Mouse (Mus musculus) embryonic facial prominence, embryonic 13.5 days (tissue): ENCODE results near the gene Pacsin2. TPM values are rescaled to one million over a fixed set of nuclear protein-coding genes. Genes with fewer than 3 reads are reported as not detected.

Source experiments
- ATAC-seq: fragments of 200-750 bp; cut with Nextera tagmentation; 2 replicates; pipeline ENCODE4 v1.8.0; 2017; ENCODE audit warnings: low read depth; ENCODE audit not compliant: insufficient number of reproducible peaks, insufficient read depth, low FRiP score, low TSS enrichment
- H3K27ac ChIP-seq: fragments of 300-500 bp; sonication (generic); 2 replicates; pipeline ENCODE4 v1.5.1; 2015; ENCODE audit warnings: moderate library complexity, mild to moderate bottlenecking, inconsistent platforms
- H3K27me3 ChIP-seq: fragments of 300-500 bp; sonication (generic); 2 replicates; pipeline ENCODE4 v1.6.1; 2015; ENCODE audit warnings: mild to moderate bottlenecking, inconsistent platforms
- H3K36me3 ChIP-seq: fragments of 300-500 bp; sonication (generic); 2 replicates; pipeline ENCODE4 v1.6.1; 2015; ENCODE audit warnings: mild to moderate bottlenecking, inconsistent platforms
- H3K4me1 ChIP-seq: fragments of 300-500 bp; sonication (generic); 2 replicates; pipeline ENCODE4 v1.6.1; 2015; ENCODE audit warnings: inconsistent platforms
- H3K4me2 ChIP-seq: fragments of 300-500 bp; sonication (generic); 2 replicates; pipeline ENCODE4 v1.6.1; 2015; ENCODE audit warnings: moderate library complexity, mild to moderate bottlenecking, inconsistent platforms
- H3K4me3 ChIP-seq: fragments of 300-500 bp; sonication (generic); 2 replicates; pipeline ENCODE4 v1.5.1; 2015; ENCODE audit warnings: mild to moderate bottlenecking, inconsistent platforms
- H3K9ac ChIP-seq: fragments of 300-500 bp; sonication (generic); 2 replicates; pipeline ENCODE4 v1.6.1; 2015; ENCODE audit warnings: mild to moderate bottlenecking, inconsistent platforms
- H3K9me3 ChIP-seq: fragments of 300-500 bp; sonication (generic); 2 replicates; pipeline ENCODE4 v1.6.1; 2016; ENCODE audit warnings: inconsistent platforms
- WGBS: fragments of 180-500 bp; shearing (Covaris S2); methylation state at CpG from one replicate; pipeline ENCODE4 v1.1.7; 2015; ENCODE audit warnings: mixed read lengths; 5-methylcytosine and 5-hydroxymethylcytosine counted together
- polyA plus RNA-seq: library from polyadenylated mRNA; unstranded; fragments of >200 nt; fragmentation: Nextera tagmentation; extraction: Ambion mirVana; gene quantifications from 2 replicates; pipeline ENCODE4 v1.2.1, GENCODE M21; 2015

The Pacsin2 gene
- polyA plus RNA-seq, 1 experiment from 2014 or later = 49.6 TPM

DNA sequence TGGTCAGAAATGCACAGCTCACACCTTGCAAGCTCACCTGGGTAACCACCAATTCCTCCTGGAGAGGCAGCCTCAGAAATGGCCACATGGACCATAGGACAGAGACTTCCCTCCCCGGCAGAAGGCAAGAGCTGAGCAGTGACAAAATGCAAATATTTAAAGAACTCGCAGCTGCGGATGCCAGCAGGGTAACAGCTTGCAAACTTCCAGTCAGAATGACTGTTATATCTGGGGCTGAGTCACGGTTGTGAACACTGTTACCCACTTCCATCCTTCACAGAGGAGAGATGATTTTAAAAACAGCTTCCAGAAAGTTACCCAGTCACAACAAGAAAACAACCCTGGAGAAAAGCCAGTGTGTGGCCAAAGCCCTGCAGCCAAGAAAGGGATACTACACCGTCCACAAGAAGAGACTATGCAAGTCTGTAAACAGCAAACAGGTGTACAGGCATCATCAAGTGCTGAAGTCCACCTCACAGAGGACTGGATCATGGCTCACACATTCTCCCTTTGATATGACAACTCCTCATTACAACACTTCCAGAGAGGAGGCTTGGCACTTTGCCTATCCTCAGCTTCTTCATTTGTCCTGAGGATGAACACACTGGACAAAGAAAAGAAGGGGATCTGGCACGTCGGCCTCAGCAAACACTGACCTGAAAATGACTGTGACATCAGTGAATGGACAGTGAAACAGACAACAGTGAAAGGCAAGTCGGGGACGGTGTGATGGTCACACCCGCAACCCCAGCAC is 16.4 kb downstream of the Pacsin2 start:
- peaks cover 57% of the 10 kb centered on the region for H3K4me1 ChIP-seq

DNA sequence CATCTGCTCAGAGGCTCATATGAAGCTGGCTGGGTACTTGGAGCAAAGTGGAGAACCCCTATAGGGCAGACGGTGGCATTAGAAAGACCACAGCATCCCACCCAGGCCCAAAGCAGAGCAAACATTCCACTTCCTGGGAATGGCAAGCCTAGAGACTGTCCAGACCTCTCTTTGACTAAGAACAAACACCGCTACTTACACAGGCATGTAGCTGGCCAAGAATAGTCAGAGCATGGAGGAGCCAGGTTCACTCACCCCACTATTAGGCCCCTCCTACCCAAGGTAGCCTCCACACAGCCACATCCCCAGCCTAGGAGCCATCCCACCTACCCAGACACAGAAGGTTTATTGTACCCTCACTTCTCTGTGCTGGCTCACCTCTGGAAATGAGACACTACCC is 18.5 kb downstream of the Pacsin2 start:
- H3K36me3 ChIP-seq = no peaks in the 10 kb centered on the region
- H3K9me3 ChIP-seq = no peaks in the 10 kb centered on the region
- H3K4me1 ChIP-seq = peaks cover 49% of the 10 kb centered on the region
- 78% methylated on average over 2 of the region's 2 CpGs for WGBS
- peak overlapping the region; percentile 55; the same call in 1 of the 2 replicates for H3K27ac ChIP-seq
- H3K4me2 ChIP-seq = no peak overlapping the region
- no peak overlapping the region for H3K9ac ChIP-seq
- H3K27me3 ChIP-seq = no peaks in the 10 kb centered on the region
- ATAC-seq = no peak
- no peak overlapping the region for H3K4me3 ChIP-seq

More for the DNA sequence above, 16.4 kb downstream of the Pacsin2 start:
- Histone ChIP-seq H3K36me3 (no peaks in the 10 kb centered on the region), H3K9ac (no peak overlapping the region), H3K27me3 (no peaks in the 10 kb centered on the region), H3K27ac (no peak overlapping the region), H3K9me3 (no peaks in the 10 kb centered on the region), H3K4me3 (no peak overlapping the region), H3K4me2 (no peak overlapping the region)
- no peak for ATAC-seq
- WGBS = 64% methylated on average over 10 of the region's 10 CpGs

DNA sequence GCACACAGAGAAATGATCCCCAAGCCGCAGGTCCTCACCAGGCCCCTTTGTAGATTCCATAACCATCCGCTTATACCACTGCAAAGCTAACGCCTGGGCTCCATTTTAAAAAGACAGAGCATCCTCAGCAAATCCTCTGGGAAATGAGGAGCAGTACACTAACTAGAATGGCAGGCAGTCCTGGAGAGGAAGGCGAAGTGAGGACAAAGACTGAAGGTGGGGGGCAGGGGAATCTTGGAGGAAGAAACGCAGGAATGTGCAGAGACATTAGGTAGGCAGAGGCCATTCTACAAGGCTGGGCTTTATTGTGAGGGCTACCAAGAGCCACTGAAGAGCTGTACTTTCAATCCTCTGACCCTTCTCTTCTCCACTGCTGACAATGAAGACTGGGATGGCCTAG is 19.0 kb downstream of the Pacsin2 start:
- H3K9ac ChIP-seq = no peak overlapping the region
- H3K4me2 ChIP-seq = no peak overlapping the region
- 0 out of 2 replicates have a peak overlapping the region, but pooled peaks have one; percentile 16 for H3K27ac ChIP-seq
- WGBS = 56% methylated on average over 5 of the region's 5 CpGs
- no peaks in the 10 kb centered on the region for H3K36me3 ChIP-seq
- H3K27me3 ChIP-seq = no peaks in the 10 kb centered on the region
- ATAC-seq = no peak
- no peaks in the 10 kb centered on the region for H3K9me3 ChIP-seq
- peaks cover 52% of the 10 kb centered on the region for H3K4me1 ChIP-seq
- H3K4me3 ChIP-seq = no peak overlapping the region

DNA sequence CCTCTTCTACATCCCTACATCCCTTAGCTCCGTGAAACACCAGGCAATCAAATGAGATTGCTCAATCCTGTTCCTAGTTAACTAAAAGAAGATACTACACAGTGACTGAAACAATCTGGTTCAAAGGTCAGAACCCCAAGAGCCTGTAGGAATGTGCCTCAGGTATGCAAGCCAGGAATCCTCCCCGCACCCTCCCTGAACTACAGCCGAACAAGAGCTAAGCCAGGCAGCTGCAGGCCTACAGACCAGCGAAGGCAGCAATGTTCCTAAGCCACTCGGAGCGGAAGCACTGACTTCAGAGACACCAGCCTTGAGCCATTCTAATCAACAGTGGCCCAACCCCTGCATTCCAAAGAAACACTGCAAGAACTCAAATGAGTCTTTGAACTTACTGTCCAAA is 20.0 kb downstream of the Pacsin2 start:
- Histone ChIP-seq H3K27me3 (no peaks in the 10 kb centered on the region), H3K27ac (no peak overlapping the region), H3K36me3 (no peaks in the 10 kb centered on the region), H3K4me3 (no peak overlapping the region), H3K9ac (no peak overlapping the region), H3K4me1 (peaks cover 52% of the 10 kb centered on the region), H3K9me3 (no peaks in the 10 kb centered on the region), H3K4me2 (no peak overlapping the region)
- no peak for ATAC-seq
- WGBS = 45% methylated on average over 6 of the region's 6 CpGs

DNA sequence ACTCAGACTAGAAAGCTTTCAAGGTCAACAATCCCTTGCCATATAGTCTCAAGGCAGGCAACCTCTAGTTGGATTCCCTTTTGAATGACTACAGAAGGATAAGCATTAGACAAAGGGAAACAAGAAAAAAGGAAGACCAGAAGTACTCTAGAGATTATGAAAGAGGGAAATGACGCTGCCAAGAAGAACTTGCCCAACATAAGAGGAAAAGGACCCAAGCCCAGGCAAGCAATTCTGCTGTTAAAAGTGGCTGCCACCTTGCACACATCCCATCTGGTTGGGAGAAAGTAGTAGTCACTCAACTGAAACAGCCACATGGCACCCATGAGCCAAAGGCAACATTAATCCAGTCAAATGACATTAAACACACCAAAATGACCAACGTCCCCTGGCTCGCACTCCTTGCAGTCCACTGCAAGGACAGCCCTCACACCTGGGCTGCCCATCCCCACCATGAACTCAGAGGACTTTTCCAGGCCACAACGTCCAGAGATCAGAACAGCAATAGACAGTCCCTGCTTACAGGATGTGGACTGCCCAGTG is 21.8 kb downstream of the Pacsin2 start:
- Histone ChIP-seq H3K27ac (no peak overlapping the region), H3K4me3 (no peak overlapping the region), H3K27me3 (no peaks in the 10 kb centered on the region), H3K36me3 (no peaks in the 10 kb centered on the region), H3K4me2 (no peak overlapping the region), H3K9me3 (no peaks in the 10 kb centered on the region), H3K4me1 (peaks cover 42% of the 10 kb centered on the region), H3K9ac (no peak overlapping the region)
- 96% methylated on average over 4 of the region's 4 CpGs for WGBS
- no peak for ATAC-seq

DNA sequence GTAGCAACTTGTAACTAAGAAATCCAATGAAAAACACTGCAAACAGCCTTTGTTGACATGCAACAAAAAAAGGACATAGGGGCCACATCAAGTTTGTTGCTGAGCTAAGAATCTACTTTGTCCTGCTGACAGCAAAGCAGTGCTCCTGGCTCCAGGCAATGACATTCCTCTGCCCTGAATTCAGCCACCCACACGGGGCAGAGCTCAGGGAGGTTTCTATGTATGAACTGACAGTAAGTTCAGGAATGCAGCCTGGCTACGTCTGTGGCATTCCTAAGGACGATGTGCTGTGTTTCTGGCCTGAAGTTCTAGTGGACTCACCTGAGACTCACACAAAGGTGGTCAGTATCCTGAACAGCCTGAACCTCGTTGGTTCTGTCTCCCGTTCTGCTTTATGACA is 23.7 kb downstream of the Pacsin2 start:
- 40% methylated on average over 5 of the region's 5 CpGs for WGBS
- no peak overlapping the region for H3K27ac ChIP-seq
- H3K4me1 ChIP-seq = peaks cover 30% of the 10 kb centered on the region
- H3K27me3 ChIP-seq = no peaks in the 10 kb centered on the region
- no peak for ATAC-seq
- H3K9ac ChIP-seq = no peak overlapping the region
- no peak overlapping the region for H3K4me2 ChIP-seq
- H3K36me3 ChIP-seq = no peaks in the 10 kb centered on the region
- H3K9me3 ChIP-seq = no peaks in the 10 kb centered on the region
- no peak overlapping the region for H3K4me3 ChIP-seq

DNA sequence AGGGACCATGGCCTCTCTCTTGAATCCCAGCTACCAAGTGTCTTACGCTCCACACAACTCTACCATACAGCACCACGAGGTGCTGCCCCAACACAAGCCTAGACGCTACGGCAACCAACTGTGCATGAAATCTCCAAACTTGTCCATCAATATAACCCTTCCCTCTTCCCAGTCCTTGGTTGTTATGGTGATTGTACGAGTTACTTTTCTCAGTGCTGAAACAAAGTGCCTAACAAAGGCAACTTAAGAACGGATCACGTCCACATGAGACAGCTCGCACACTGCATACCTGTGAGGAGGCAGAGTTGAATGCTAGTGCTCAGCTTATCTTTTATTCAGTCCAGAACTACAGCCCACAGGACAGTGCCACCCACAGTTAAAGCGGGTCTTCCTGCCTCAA is 27.9 kb downstream of the Pacsin2 start:
- Histone ChIP-seq H3K36me3 (no peaks in the 10 kb centered on the region), H3K4me3 (no peak overlapping the region), H3K9me3 (no peaks in the 10 kb centered on the region), H3K4me1 (peaks cover 34% of the 10 kb centered on the region), H3K27ac (no peak overlapping the region), H3K4me2 (no peak overlapping the region), H3K27me3 (no peaks in the 10 kb centered on the region), H3K9ac (no peak overlapping the region)
- ATAC-seq = no peak
- 88% methylated on average over 9 of the region's 9 CpGs for WGBS

DNA sequence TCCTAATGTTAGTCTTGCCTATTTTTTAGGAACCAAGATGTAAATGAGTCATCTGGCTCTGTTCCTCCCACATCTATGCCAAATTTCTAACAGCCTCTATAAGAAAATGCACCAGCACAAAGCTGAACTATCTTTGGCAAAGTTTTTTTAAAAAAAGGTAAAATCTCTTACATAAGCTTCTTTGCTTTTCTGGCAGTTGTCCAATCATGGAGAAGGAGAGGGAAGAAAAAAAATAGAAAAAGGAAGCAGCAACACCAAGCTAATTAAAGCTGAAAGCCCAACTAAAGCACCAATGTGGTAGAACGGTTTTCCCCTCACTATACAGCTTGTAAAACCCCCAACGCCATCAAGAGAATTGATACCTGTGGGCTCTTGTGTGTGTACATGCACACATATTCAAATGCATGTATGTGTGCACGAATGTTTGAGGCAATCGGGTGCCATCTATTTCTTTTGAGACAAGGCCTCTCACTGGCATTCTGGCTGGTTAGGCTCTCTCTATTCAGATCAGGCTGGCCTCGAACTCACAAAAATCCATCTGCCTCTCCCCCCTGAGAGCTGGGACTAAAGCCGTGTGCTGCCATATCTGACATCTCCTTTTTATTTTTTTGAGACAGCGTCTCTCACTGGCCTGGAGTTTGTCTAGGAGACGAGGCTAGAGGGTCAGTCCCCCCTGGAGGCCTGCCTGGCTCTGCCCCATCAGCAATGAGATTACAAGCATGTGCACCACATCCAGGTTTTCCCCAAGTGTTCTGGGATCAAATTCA is 28.9 kb downstream of the Pacsin2 start:
- Histone ChIP-seq H3K4me3 (no peak overlapping the region), H3K36me3 (no peaks in the 10 kb centered on the region), H3K9me3 (no peaks in the 10 kb centered on the region), H3K27me3 (no peaks in the 10 kb centered on the region), H3K27ac (no peak overlapping the region), H3K9ac (no peak overlapping the region), H3K4me2 (no peak overlapping the region), H3K4me1 (peaks cover 27% of the 10 kb centered on the region)
- no peak for ATAC-seq
- WGBS = 77% methylated on average over 8 of the region's 8 CpGs

DNA sequence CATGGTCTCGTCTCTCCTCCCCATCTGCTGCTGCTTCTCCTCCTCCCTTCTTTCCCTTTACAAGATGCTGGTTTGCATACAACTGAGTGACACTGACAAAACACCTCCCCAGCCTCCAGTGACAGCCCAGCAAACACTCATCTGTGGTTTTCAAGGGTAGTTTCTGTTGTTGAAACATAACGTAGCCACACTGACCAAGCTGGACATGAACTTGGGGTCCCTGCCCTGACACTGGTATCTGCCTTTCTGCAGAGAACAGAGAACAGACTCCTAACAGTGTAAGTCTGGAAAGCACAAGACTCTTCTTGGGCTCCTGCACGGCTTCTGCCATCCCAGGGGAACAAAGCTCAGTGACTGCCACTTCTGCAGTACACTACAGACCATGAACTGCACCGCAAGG is 29.7 kb downstream of the Pacsin2 start:
- no peak overlapping the region for H3K4me2 ChIP-seq
- no peak overlapping the region for H3K9ac ChIP-seq
- H3K4me1 ChIP-seq = peaks cover 31% of the 10 kb centered on the region
- H3K9me3 ChIP-seq = no peaks in the 10 kb centered on the region
- WGBS = 73% methylated on average over 4 of the region's 4 CpGs
- no peaks in the 10 kb centered on the region for H3K27me3 ChIP-seq
- no peaks in the 10 kb centered on the region for H3K36me3 ChIP-seq
- no peak overlapping the region for H3K4me3 ChIP-seq
- H3K27ac ChIP-seq = no peak overlapping the region
- ATAC-seq = no peak

DNA sequence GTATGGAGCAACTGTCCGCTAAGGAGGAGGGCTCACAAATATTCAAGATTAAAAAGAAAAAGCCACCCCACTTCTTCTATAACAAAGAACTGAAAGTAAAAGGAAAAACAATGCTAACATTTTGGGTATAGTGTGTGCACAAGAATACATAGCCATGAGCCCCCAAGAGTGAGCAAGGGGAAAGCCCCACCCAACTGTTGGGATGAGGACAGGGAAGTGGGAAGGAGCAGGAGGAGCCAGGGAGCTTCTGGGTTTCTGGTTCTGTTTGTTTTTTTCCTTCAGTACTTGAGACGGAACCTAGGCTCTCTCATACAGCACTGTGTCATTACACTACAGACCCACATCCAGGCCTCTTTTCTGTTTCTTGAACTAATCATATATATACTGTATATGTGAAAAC is 31.1 kb downstream of the Pacsin2 start:
- no peak overlapping the region for H3K9ac ChIP-seq
- no peak for ATAC-seq

DNA sequence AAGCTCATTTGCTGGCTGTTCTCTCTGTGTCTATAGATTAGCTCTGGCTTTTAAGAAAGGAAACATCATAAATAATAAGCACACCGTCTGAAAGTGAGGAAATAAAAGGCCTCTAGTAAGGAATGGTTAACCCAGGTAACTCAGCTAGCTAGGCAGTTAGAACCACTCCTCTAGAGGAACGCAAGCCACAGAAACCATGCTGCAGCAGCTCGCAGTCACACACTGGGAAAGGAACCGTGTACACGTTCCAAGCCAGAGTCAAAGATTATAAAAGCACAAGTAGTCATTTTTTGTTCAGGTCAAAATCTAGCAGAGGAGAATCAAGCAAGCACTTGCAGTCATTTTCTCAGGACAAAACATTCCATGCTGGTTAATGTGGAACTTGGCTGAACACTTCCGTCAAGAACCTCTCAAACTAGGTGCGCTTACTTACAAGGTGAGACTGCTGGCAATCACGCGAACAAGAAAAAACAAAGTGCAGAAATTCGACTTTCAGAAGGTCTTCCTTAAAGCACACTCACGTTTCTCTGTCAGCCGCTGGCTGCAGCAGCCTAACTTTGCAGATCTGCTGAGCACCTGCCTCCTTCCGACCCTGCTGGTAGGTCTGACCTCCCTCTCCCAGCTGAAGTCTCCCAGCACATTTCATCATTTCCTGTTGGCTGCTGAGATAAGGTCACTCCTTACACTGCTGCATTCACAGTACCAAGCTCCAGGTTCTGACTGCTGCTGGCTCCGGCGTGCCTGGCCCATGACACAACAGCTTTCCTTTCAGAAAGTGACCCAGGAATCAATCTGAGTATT is 32.0 kb downstream of the Pacsin2 start:
- no peaks in the 10 kb centered on the region for H3K36me3 ChIP-seq
- no peak overlapping the region for H3K4me3 ChIP-seq
- H3K4me2 ChIP-seq = no peak overlapping the region
- no peak for ATAC-seq
- no peak overlapping the region for H3K9ac ChIP-seq
- H3K27me3 ChIP-seq = no peaks in the 10 kb centered on the region
- WGBS = 57% methylated on average over 15 of the region's 15 CpGs
- H3K9me3 ChIP-seq = no peaks in the 10 kb centered on the region
- no peak overlapping the region; the same call in 1 of the 2 replicates for H3K27ac ChIP-seq
- peaks cover 35% of the 10 kb centered on the region for H3K4me1 ChIP-seq

More for the DNA sequence above, 31.1 kb downstream of the Pacsin2 start:
- 82% methylated on average over 2 of the region's 2 CpGs for WGBS
- H3K4me3 ChIP-seq = no peak overlapping the region
- H3K27me3 ChIP-seq = no peaks in the 10 kb centered on the region
- H3K4me1 ChIP-seq = peaks cover 33% of the 10 kb centered on the region
- H3K36me3 ChIP-seq = no peaks in the 10 kb centered on the region
- no peak overlapping the region for H3K4me2 ChIP-seq
- no peak overlapping the region for H3K27ac ChIP-seq
- H3K9me3 ChIP-seq = no peaks in the 10 kb centered on the region
